Mouse (Mus musculus) heart, embryonic 12.5 days (tissue): Measurements from ENCODE around the gene Prkce. TPM values are rescaled to one million over a fixed set of nuclear protein-coding genes. Genes with fewer than 3 reads are reported as not detected.

Experiments
- ATAC-seq: fragments of 200-750 bp; cut with Nextera tagmentation; 2 replicates; pipeline ENCODE4 v1.8.0; 2017; ENCODE audit warnings: moderate TSS enrichment, moderate library complexity; ENCODE audit not compliant: insufficient number of reproducible peaks, low FRiP score
- H3K27ac ChIP-seq: fragments of 300-500 bp; sonication (generic); 2 replicates; pipeline ENCODE4 v1.5.1; 2016; ENCODE audit warnings: mild to moderate bottlenecking, moderate library complexity; ENCODE audit not compliant: poor library complexity, severe bottlenecking
- H3K27me3 ChIP-seq: fragments of 300-500 bp; sonication (generic); replicated peaks from 2 replicates; pipeline ENCODE4 v1.6.1; 2016; ENCODE audit warnings: mild to moderate bottlenecking, moderate library complexity
- H3K36me3 ChIP-seq: fragments of 300-500 bp; sonication (generic); 2 replicates; pipeline ENCODE4 v1.6.1; 2016; ENCODE audit warnings: mild to moderate bottlenecking, moderate library complexity
- H3K4me1 ChIP-seq: fragments of 300-500 bp; sonication (generic); replicated peaks from 2 replicates; pipeline ENCODE4 v1.6.1; 2016; ENCODE audit warnings: mild to moderate bottlenecking
- H3K4me2 ChIP-seq: fragments of 300-500 bp; sonication (generic); 2 replicates; pipeline ENCODE4 v1.6.1; 2016; ENCODE audit warnings: mild to moderate bottlenecking, moderate library complexity
- H3K4me3 ChIP-seq: fragments of 300-500 bp; sonication (generic); 2 replicates; pipeline ENCODE4 v1.5.1; 2016; ENCODE audit warnings: mild to moderate bottlenecking
- H3K9ac ChIP-seq: fragments of 300-500 bp; sonication (generic); 2 replicates; pipeline ENCODE4 v1.6.1; 2016; ENCODE audit warnings: mild to moderate bottlenecking, moderate library complexity
- H3K9me3 ChIP-seq: fragments of 300-500 bp; sonication (generic); replicated peaks from 2 replicates; pipeline ENCODE4 v1.6.1; 2016; ENCODE audit warnings: mild to moderate bottlenecking, moderate library complexity
- WGBS: fragments of 180-500 bp; shearing (Covaris S2); methylation state at CpG from one replicate; pipeline ENCODE4 v1.1.7; 2016; 5-methylcytosine and 5-hydroxymethylcytosine counted together
- polyA plus RNA-seq: library from polyadenylated mRNA; unstranded; fragments of >200 nt; fragmentation: Nextera tagmentation; extraction: Ambion mirVana; gene quantifications from 2 replicates; pipeline ENCODE4 v1.2.1, GENCODE M21; 2016

Gene Prkce
- polyA plus RNA-seq, 1 experiment from 2014 or later = 12.0 TPM

DNA sequence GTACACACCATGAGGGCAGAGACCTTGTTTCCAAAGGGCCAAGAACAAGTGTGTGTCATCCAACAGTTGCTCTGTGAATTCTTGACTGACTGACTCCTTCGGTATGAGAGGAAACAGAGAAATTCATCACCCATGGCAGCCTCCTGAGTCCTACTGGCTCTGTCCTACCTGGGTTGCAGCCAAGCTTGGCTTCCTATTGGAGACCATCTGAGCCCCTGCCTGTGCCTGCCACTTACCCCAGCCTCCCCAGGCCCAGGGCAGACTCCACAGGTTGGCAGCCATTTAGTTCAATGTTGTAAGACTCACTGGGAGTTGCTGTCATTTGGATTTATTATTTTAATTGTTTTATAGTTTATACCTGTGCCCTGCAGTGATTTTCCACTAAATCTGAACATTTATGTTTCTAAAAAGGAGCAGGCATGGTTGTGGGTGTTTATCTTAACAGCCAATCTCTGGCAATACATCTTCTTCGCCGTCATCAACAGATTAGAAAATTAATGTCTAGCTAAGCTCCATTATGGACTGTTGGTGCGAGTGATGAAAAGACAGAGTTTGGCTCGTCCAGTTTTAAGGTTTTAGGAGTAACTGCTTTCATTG is 436.4 kb downstream of the Prkce start:
- no peaks in the 10 kb centered on the region for H3K36me3 ChIP-seq

DNA sequence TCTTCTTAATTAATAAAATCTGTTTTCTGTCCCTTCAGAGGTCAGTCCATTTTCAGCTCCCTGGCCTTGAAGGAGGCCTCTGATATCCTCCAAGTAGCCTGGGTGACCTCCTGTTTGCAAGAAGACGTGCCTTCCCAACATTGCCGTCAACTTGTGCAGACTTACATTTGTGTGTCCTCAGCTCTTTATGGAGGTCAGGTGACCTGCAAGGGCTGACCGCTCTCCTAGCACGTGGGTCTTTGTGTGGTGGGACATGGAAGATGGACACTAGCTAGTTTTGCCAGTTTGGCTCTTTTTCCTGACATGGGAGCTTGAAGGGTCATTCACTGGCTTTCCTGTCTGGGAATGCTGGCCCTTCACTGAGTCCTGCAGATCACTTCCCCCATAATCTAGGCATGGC is 440.4 kb downstream of the Prkce start:
- Histone ChIP-seq H3K4me1 (peaks cover 12% of the 10 kb centered on the region), H3K4me2 (no peak overlapping the region), H3K9me3 (no peaks in the 10 kb centered on the region), H3K36me3 (no peaks in the 10 kb centered on the region), H3K27ac (no peak overlapping the region), H3K4me3 (no peak overlapping the region), H3K9ac (no peak overlapping the region), H3K27me3 (no peaks in the 10 kb centered on the region)
- 86% methylated on average over 4 of the region's 4 CpGs for WGBS
- ATAC-seq = no peak

More for the DNA sequence above, 436.4 kb downstream of the Prkce start:
- Histone ChIP-seq H3K4me3 (no peak overlapping the region), H3K27ac (no peak overlapping the region), H3K9ac (no peak overlapping the region), H3K27me3 (no peaks in the 10 kb centered on the region), H3K9me3 (no peaks in the 10 kb centered on the region), H3K4me2 (no peak overlapping the region), H3K4me1 (peaks cover 11% of the 10 kb centered on the region)
- 0 out of 2 replicates have a peak, but pooled peaks have one; percentile 19 for ATAC-seq
- WGBS = 76% methylated on average over 5 of the region's 5 CpGs

DNA sequence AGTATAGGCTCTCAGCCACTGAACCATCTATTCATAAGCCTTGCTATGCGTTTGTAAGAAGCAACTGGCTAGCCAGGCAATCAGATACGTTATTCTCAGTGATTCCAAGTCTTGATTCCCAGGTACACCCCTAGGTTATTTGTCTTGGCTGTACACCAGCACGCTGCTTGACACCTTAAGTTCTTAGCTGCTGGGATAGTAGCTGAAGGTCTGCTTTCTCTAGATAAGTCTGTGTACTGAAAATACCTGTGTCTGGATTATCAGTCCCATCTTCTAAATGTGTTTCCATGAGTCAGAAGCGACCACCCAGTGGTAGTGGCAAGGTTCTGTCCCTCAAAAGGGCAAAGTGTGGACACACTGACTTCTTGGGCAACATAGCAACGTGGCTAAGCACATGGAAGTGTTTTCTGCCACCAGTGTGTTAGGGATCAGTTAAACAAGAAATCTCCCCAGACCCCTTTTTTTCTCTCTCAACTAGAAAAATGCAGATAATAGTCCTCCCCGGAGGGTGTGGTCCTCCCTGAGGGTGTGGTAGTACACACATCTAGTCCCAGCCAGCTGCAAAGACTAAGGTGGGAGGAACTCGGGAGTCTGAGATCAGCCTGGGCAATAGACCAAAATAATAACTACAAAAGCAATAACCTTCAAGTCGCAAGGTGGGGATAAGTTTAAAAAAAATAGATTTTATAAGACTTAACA is 442.8 kb downstream of the Prkce start:
- Histone ChIP-seq H3K4me3 (no peak overlapping the region), H3K9ac (no peak overlapping the region), H3K27me3 (no peaks in the 10 kb centered on the region), H3K9me3 (no peaks in the 10 kb centered on the region), H3K4me1 (peaks cover 12% of the 10 kb centered on the region), H3K4me2 (no peak overlapping the region), H3K27ac (no peak overlapping the region), H3K36me3 (no peaks in the 10 kb centered on the region)
- WGBS = 68% methylated on average over 8 of the region's 8 CpGs
- ATAC-seq = no peak

DNA sequence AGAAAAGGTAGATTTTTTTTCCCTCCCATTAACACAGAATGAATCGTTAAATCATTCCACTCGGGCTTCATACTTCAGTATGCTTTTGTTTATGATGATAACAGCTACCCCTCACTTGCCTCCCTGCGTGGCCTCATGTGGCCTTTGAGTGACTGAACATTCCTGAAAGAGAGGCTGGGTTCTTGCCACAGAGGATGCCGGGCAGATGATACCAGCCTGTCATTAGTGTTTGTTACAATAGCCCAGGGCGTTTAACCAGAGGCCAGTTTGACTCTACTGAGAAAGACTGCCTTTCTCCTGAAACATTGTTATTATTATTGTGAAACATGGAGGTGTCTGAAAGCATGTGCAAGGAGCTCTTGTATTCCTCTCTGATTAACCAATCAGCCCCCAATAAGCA is 444.2 kb downstream of the Prkce start:
- Histone ChIP-seq H3K27me3 (no peaks in the 10 kb centered on the region), H3K4me2 (no peak overlapping the region), H3K36me3 (no peaks in the 10 kb centered on the region), H3K9me3 (no peaks in the 10 kb centered on the region), H3K27ac (no peak overlapping the region), H3K9ac (no peak overlapping the region), H3K4me1 (peaks cover 12% of the 10 kb centered on the region), H3K4me3 (no peak overlapping the region)
- ATAC-seq = no peak
- 55% methylated on average over 5 of the region's 5 CpGs for WGBS

DNA sequence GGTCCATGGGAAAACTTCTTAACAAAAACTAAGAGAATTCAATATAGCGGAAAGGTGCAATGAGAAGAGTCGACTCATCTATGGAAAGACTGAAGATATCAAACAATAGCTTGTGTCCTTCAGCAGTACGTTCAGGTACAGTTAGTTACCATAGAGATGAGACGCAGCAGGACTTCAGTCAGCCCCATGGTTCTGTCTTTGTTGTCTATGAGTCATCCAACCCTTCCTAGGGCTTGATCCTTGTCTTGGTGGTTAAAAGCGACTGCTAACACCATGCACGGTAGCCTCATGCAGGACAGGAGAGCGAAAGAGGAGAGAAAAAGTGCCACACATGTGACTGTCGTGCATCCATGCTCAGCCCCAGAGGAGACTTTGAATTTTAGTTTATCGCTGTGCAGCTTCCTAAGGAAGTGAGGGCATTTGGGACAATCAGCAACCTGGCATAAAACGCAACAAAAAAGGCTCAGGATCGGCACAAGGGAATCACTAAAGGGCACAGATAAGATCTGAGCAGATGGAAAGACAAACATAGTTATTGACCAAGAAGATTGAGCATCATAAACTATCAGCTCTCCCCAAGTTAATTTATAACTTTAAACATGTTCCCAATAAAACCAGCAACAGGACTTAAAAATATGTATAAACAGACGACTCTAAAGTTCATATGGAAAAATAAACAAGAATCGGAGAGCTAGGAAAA is 448.2 kb downstream of the Prkce start:
- Histone ChIP-seq H3K4me2 (no peak overlapping the region), H3K36me3 (peaks cover 8% of the 10 kb centered on the region), H3K27ac (no peak overlapping the region), H3K4me3 (no peak overlapping the region), H3K27me3 (no peaks in the 10 kb centered on the region), H3K9ac (no peak overlapping the region), H3K4me1 (peaks cover 31% of the 10 kb centered on the region), H3K9me3 (no peaks in the 10 kb centered on the region)
- ATAC-seq = no peak
- 75% methylated on average over 13 of the region's 13 CpGs for WGBS

DNA sequence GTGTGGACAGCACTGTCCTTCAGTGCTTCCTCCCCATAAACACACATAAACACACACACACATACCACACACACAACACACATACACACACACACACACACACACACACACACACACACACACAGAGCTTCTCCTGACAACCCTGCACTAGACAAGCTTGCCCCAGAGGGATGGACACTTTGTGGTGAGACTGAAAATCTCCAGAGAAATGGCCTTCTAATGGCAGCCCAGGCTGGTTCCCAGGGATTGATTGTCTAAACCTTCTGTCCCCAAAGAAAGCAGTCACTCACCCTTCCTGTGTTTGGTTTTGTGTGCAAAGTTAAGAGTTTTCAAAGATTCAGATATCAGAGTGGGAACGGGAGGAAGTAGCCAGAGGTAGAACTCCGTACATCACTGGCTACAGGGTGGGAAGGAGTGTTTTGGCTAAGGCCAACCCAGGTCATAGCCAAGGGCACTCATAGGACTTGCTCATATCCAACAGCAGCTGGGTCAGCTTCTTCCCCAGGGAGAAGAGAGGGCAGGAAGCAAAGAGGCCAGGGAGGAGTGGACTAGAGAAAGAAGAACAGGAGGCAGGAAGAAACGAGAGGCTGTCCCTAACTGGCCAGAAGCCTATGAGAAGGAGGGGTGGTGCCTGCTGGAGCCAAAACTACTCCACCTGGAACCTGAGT is 450.1 kb downstream of the Prkce start:
- Histone ChIP-seq H3K4me1 (peaks cover 32% of the 10 kb centered on the region), H3K27ac (peak overlapping the region; percentile 56; the same call in 1 of the 2 replicates)
- no peak for ATAC-seq

DNA sequence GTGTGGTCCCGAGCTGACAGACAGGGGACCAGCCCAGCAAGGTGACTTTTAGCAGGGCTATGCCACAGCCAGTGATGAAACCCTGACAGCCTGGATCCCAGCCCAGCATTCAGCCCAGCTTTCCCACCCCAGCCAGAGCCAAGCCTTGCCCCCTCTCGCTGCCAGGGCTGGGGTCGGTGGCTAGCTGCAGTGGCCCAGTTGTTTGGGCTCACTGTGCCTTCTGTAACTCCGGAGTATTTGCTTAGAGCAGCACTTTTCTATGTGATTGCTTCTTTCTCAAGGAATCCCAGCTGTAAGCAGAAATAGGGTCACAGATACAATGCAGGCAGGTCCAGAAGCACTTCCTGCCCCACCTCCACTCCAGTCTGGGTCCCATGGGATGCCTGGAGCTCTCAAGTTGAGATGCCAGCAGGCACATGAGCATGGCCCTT is 450.9 kb downstream of the Prkce start:
- Histone ChIP-seq H3K9me3 (no peaks in the 10 kb centered on the region), H3K4me1 (peaks cover 32% of the 10 kb centered on the region), H3K27ac (peak overlapping the region; percentile 56), H3K36me3 (peaks cover 10% of the 10 kb centered on the region), H3K9ac (peak overlapping the region; percentile 26; the same call in 1 of the 2 replicates), H3K4me2 (no peak overlapping the region), H3K27me3 (no peaks in the 10 kb centered on the region), H3K4me3 (no peak overlapping the region)
- ATAC-seq = no peak
- 64% methylated on average over 4 of the region's 4 CpGs for WGBS

More for the DNA sequence above, 450.1 kb downstream of the Prkce start:
- H3K9me3 ChIP-seq = no peaks in the 10 kb centered on the region
- H3K36me3 ChIP-seq = peaks cover 10% of the 10 kb centered on the region
- H3K4me3 ChIP-seq = no peak overlapping the region
- no peaks in the 10 kb centered on the region for H3K27me3 ChIP-seq
- WGBS = 53% methylated on average over 3 of the region's 3 CpGs
- H3K4me2 ChIP-seq = no peak overlapping the region
- H3K9ac ChIP-seq = no peak overlapping the region

DNA sequence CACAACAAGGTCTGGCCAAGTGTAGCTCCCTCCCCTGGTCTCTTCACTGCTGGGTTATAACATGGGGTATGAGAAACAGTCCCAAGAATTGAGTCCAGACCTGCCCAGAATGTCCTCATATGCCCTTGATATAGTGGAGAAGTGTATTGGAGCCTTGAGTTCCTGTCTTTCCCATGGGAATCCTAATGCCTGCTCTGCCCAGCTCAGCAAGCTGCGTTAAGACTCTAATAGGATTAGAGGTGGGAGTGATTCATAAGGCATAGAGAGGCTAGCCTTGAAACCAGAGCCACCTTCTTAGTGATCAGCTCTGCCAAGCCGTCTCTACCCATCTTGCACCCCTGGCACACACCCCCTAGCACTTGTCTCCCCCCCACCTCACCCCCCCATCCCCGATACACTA is 455.3 kb downstream of the Prkce start:
- Histone ChIP-seq H3K27me3 (no peaks in the 10 kb centered on the region), H3K4me1 (peaks cover 24% of the 10 kb centered on the region), H3K4me2 (no peak overlapping the region), H3K4me3 (no peak overlapping the region), H3K9me3 (no peaks in the 10 kb centered on the region), H3K9ac (no peak overlapping the region), H3K36me3 (peaks cover 11% of the 10 kb centered on the region), H3K27ac (no peak overlapping the region)
- no peak for ATAC-seq
- 74% methylated on average over 3 of the region's 3 CpGs for WGBS

DNA sequence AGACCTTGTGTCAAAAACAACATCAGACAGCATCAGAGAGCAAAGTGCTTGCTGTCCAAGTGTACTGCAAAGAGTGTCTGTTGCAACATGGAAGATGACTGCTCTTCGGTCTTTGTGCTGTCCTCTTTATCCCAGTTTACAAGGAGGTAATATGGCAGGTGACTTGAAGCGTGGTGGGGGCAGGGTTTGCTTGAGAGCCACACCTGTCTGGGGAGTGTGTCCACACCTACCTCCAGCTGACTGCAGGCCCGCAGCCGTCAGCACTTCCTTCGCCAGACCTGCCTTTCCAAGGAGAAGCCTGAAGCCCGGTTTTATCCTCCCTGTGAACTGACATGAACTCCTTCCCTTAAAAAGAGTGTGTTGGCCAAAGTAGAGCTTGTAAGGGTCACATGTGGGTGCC is 458.9 kb downstream of the Prkce start:
- Histone ChIP-seq H3K36me3 (peaks cover 18% of the 10 kb centered on the region), H3K4me3 (no peak overlapping the region), H3K27me3 (no peaks in the 10 kb centered on the region), H3K27ac (no peak overlapping the region), H3K4me2 (no peak overlapping the region), H3K9ac (no peak overlapping the region), H3K4me1 (peaks cover 6% of the 10 kb centered on the region), H3K9me3 (no peaks in the 10 kb centered on the region)
- WGBS = 71% methylated on average over 6 of the region's 6 CpGs
- ATAC-seq = no peak

DNA sequence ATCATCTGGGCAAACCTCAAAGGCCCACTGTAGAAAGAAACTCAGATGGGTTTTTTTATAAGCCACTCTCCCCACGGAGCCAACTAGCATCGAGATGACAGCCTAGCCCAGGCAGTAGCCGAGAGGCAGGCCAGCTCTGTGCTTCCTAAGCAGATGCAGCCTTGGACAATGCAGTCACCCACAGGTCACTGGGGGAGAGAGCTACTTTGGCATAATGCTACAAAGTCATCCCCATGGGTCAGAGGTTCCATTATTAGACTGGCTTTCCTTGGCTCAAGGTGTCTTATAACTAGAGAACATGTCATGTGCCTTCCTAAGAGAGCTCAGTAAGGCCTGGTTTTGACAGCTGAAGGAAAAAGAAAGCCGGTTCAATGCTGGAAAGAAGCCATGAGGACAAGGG is 465.5 kb downstream of the Prkce start:
- H3K4me2 ChIP-seq = no peak overlapping the region
- H3K36me3 ChIP-seq = peaks cover 33% of the 10 kb centered on the region
- H3K27me3 ChIP-seq = no peaks in the 10 kb centered on the region
- ATAC-seq = no peak
- no peak overlapping the region for H3K9ac ChIP-seq
- H3K27ac ChIP-seq = no peak overlapping the region
- no peaks in the 10 kb centered on the region; the same call in 1 of the 2 replicates for H3K4me1 ChIP-seq
- WGBS = 82% methylated on average over 4 of the region's 4 CpGs
- no peaks in the 10 kb centered on the region for H3K9me3 ChIP-seq
- no peak overlapping the region for H3K4me3 ChIP-seq

DNA sequence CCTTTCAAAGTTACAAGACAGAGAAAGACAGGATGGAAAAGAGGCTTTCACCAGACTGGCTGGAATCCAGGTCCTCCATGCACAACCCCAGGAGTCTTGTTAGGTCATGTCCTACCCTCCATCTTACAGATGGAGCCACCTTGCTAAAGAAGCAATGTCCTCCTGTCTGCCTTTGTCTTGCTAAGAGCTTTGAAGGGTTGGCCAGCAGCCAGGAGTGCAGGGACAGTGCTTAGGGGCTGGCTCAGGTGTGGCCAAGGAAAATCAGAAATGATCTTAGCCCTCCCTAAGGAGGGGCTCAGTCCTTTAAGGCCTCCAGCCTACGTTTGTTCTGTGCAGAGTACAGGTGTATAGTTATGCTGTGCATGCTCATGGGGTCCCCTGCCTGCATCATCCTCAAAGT is 469.7 kb downstream of the Prkce start:
- 72% methylated on average over 1 of the region's 1 CpGs for WGBS
- Histone ChIP-seq H3K4me1 (no peaks in the 10 kb centered on the region; the same call in 1 of the 2 replicates), H3K4me2 (no peak overlapping the region), H3K4me3 (no peak overlapping the region), H3K27ac (no peak overlapping the region), H3K27me3 (no peaks in the 10 kb centered on the region), H3K36me3 (peaks cover 18% of the 10 kb centered on the region; the same call in 1 of the 2 replicates), H3K9me3 (no peaks in the 10 kb centered on the region), H3K9ac (no peak overlapping the region)
- ATAC-seq = no peak
